ENCODE assay signal across 29 mouse cellular contexts in the genomic region with DNA sequence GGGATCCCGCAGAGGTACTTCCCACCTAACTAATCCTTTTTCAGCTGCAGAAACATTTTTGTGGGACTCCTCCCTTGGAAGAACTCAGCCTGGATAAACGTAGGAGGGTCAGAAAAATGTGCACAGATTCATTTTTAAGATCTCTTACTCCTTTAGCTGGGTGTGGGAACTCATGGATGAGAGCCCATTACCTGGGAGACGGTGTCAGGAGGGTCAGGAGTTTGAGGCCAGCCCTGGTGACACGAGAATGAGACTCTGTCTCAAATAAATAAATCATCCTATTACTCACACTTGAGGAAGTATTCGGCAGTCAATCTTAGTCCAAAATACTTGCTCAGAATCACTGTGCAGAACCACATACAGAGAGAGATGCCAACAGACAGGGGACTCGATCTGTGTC. TPM values are rescaled to one million over a fixed set of nuclear protein-coding genes. Genes with fewer than 3 reads are reported as not detected.
DNase-seq lines count a peak whose midpoint lies in the region; ATAC-seq and TF ChIP-seq lines count a peak whose summit lies in the region.
"Had no signal": no experiment of that assay in that cellular context is flagged by ENCODE, and none has a peak within 500 bp of the region (broad histone marks: within the 10 kb centered on the region; RNA-seq: fewer than 3 reads in every experiment).

No protein-coding gene starts in this region.

- H3K9me3 ChIP-seq in lung, embryonic 16.5 days (ENCODE audit: control insufficient read depth, low read length): no peaks in the 10 kb centered on the region
- H3K9me3 ChIP-seq in forebrain, postnatal 0 days (ENCODE audit: low read length): no peaks in the 10 kb centered on the region
- H3K9me3 ChIP-seq: embryonic facial prominence, embryonic 10.5 days; embryonic facial prominence, embryonic 12.5 days; forebrain, embryonic 10.5 days; forebrain, embryonic 12.5 days had no signal

- peak overlapping the region; percentile 38 for H3K4me2 ChIP-seq in lung, embryonic 16.5 days (ENCODE audit: low read depth, low read length)
- no peak overlapping the region for H3K4me2 ChIP-seq in forebrain, postnatal 0 days (ENCODE audit: low read depth)
- H3K4me2 ChIP-seq: embryonic facial prominence, embryonic 12.5 days; forebrain, embryonic 12.5 days had no signal

- no peak for TF ChIP-seq CTCF in embryonic fibroblast, embryonic 13.5 days (IDR thresholded peaks at IDR 0.05; ENCODE audit: borderline replicate concordance, insufficient read depth, low read length)
- TF ChIP-seq CTCF in forebrain, postnatal 0 days (IDR thresholded peaks at IDR 0.05; ENCODE audit: low read depth): no peak

- peaks cover 8% of the 10 kb centered on the region for H3K4me1 ChIP-seq in lung, embryonic 16.5 days (replicated peaks; ENCODE audit: control insufficient read depth, insufficient read depth, low read length)
- peaks cover 20% of the 10 kb centered on the region for H3K4me1 ChIP-seq in embryonic fibroblast, embryonic 13.5 days (ENCODE audit: control insufficient read depth, insufficient read depth, low read length)
- no peaks in the 10 kb centered on the region for H3K4me1 ChIP-seq in forebrain, postnatal 0 days (ENCODE audit: insufficient read depth)

- 0 out of 2 replicates have a peak, but pooled peaks cover 4% of the 10 kb centered on the region for H3K36me3 ChIP-seq in lung, embryonic 16.5 days (ENCODE audit: control insufficient read depth, insufficient read depth, low read length)
- H3K36me3 ChIP-seq in forebrain, postnatal 0 days (ENCODE audit: insufficient read depth): no peaks in the 10 kb centered on the region
- H3K36me3 ChIP-seq: embryonic facial prominence, embryonic 10.5 days; embryonic facial prominence, embryonic 12.5 days; forebrain, embryonic 10.5 days; forebrain, embryonic 12.5 days had no signal

- no peak for TF ChIP-seq POLR2A in embryonic fibroblast, embryonic 13.5 days (IDR thresholded peaks at IDR 0.05; ENCODE audit: low read depth, low read length)

- no peaks in the 10 kb centered on the region for H3K27me3 ChIP-seq in lung, embryonic 16.5 days (ENCODE audit: control insufficient read depth, insufficient read depth, low read depth, low read length)
- peaks cover 7% of the 10 kb centered on the region; the same call in 1 of the 2 replicates for H3K27me3 ChIP-seq in forebrain, postnatal 0 days (ENCODE audit: insufficient read depth, low read length)
- H3K27me3 ChIP-seq: Patski had no signal

- H3K9ac ChIP-seq in lung, embryonic 16.5 days (ENCODE audit: low read length): no peak overlapping the region
- no peak overlapping the region for H3K9ac ChIP-seq in forebrain, postnatal 0 days
- H3K9ac ChIP-seq: embryonic facial prominence, embryonic 12.5 days; forebrain, embryonic 12.5 days had no signal

- 47% methylated on average over 6 of the region's 6 CpGs for WGBS in lung, embryonic 16.5 days
- WGBS in forebrain, postnatal 0 days: 77% methylated on average over 6 of the region's 6 CpGs

- no peak overlapping the region for H3K4me3 ChIP-seq in lung, embryonic 16.5 days (ENCODE audit: low read length)
- H3K4me3 ChIP-seq in embryonic fibroblast, embryonic 13.5 days (ENCODE audit: insufficient read depth, low read length): no peak overlapping the region
- no peak overlapping the region for H3K4me3 ChIP-seq in forebrain, postnatal 0 days (ENCODE audit: low read depth, low read length)
- H3K4me3 ChIP-seq: embryonic facial prominence, embryonic 10.5 days; embryonic facial prominence, embryonic 12.5 days; erythroblast, embryonic 14.5 days; forebrain, embryonic 10.5 days; forebrain, embryonic 12.5 days had no signal

- H3K27ac ChIP-seq in lung, embryonic 16.5 days (ENCODE audit: low read length): 0 out of 2 replicates have a peak overlapping the region, but pooled peaks have one; percentile 2
- H3K27ac ChIP-seq in embryonic fibroblast, embryonic 13.5 days (ENCODE audit: insufficient read depth, low read length): peak overlapping the region; percentile 95
- H3K27ac ChIP-seq in forebrain, postnatal 0 days (ENCODE audit: low read depth, low read length): no peak overlapping the region
- H3K27ac ChIP-seq: embryonic facial prominence, embryonic 10.5 days; embryonic facial prominence, embryonic 12.5 days; forebrain, embryonic 10.5 days; forebrain, embryonic 12.5 days had no signal

- DNase-seq in lung, postnatal 10 days: no peak
- DNase-seq in 3134 (ENCODE audit: extremely low read depth, insufficient read length, low spot score): peak; percentile 60
- peak; percentile 83 for DNase-seq in 3T3-L1 (ENCODE audit: low read depth, low spot score)
- DNase-seq in layer of hippocampus, adult 8-10 months (ENCODE audit: low spot score in 2 of 2): no peak
- DNase-seq in forebrain, postnatal 0 days: no peak
- no peak for DNase-seq in left cerebral cortex, adult 9 months (ENCODE audit: low spot score in 2 of 2)
- DNase-seq: adrenal gland, adult 8-10 months; adrenal gland, postnatal 14 days; adrenal gland, postnatal 36 days; cerebellum, adult 11-12 months; cerebellum, adult 2 months; cerebellum, adult 9-10 months; cerebellum, postnatal 10 days; cerebellum, postnatal 25 days had no signal

- ATAC-seq in lung, embryonic 16.5 days (ENCODE audit: low read depth): no peak
- no peak for ATAC-seq in forebrain, postnatal 0 days
- ATAC-seq: activated CD4-positive, CD25-positive, alpha-beta regulatory T cell, adult 4 months; forebrain, embryonic 14.5 days; forebrain, embryonic 16.5 days; Patski had no signal

RNA-seq across cellular contexts. Expression of a gene that starts 4.4 kb away (rescaled TPM):
- polyA plus RNA-seq in lung, embryonic 16.5 days (2015; fragmentation: Nextera tagmentation; extraction: Ambion mirVana): 133 and 162 TPM in 2 replicates
- 21.8 and 33.3 TPM in 2 replicates for polyA plus RNA-seq in embryonic fibroblast, embryonic 13.5 days (2011; ENCODE audit: insufficient read length, low read depth, missing spikeins)
- total RNA-seq in layer of hippocampus, adult 8-10 months (2022): under 1 TPM in 1 of 4 experiments, not detected in 3; 0.21 TPM
- 0.43 and 0.62 TPM in 2 replicates for total RNA-seq in forebrain, postnatal 0 days (2014; rRNA removed)
- polyA plus RNA-seq in forebrain, postnatal 0 days (2015; fragmentation: Nextera tagmentation; extraction: Ambion mirVana): 0.47 and 0.60 TPM in 2 replicates
- total RNA-seq: MEL had no signal
- polyA plus RNA-seq: erythroblast, embryonic 14.5 days had no signal

RNA-seq across cellular contexts. Expression of a gene that starts 48.2 kb away (rescaled TPM):
- polyA plus RNA-seq in lung, embryonic 16.5 days (2015; fragmentation: Nextera tagmentation; extraction: Ambion mirVana): not detected in 2 replicates
- 0.40 TPM in 1 of 2 replicates, not detected in the other for polyA plus RNA-seq in embryonic fibroblast, embryonic 13.5 days (2011; ENCODE audit: insufficient read length, low read depth, missing spikeins)
- under 1 TPM in 2 of 4 experiments, not detected in 2; 0.25 to 0.47 TPM for total RNA-seq in layer of hippocampus, adult 8-10 months (2022)
- not detected in 2 replicates for total RNA-seq in forebrain, postnatal 0 days (2014; rRNA removed)
- polyA plus RNA-seq in forebrain, postnatal 0 days (2015; fragmentation: Nextera tagmentation; extraction: Ambion mirVana): 0.19 TPM in 1 of 2 replicates, not detected in the other
- total RNA-seq: adrenal gland, adult 18-20 months; adrenal gland, adult 8-10 months; adrenal gland, postnatal 14 days; adrenal gland, postnatal 36 days; ES-E14; MEL had no signal
- polyA plus RNA-seq: activated CD4-positive, CD25-positive, alpha-beta regulatory T cell, adult 4 months; C2C12; embryonic facial prominence, embryonic 10.5 days; embryonic facial prominence, embryonic 12.5 days; forebrain, embryonic 10.5 days; forebrain, embryonic 12.5 days; forebrain, embryonic 14.5 days; forebrain, embryonic 16.5 days; Patski had no signal

RNA-seq across cellular contexts. Expression of a gene that starts 58.4 kb away (rescaled TPM):
- polyA plus RNA-seq in lung, embryonic 16.5 days (2015; fragmentation: Nextera tagmentation; extraction: Ambion mirVana): 123 and 131 TPM in 2 replicates
- polyA plus RNA-seq in embryonic fibroblast, embryonic 13.5 days (2011; ENCODE audit: insufficient read length, low read depth, missing spikeins): 101 and 121 TPM in 2 replicates
- 10 to 100 TPM; 58.5 to 71.2 (median 60.2) TPM for total RNA-seq in layer of hippocampus, adult 8-10 months (2022)
- 34.6 and 41.9 TPM in 2 replicates for total RNA-seq in forebrain, postnatal 0 days (2014; rRNA removed)
- polyA plus RNA-seq in forebrain, postnatal 0 days (2015; fragmentation: Nextera tagmentation; extraction: Ambion mirVana): 51.0 and 60.0 TPM in 2 replicates

Comparison
In these comparisons a context has a peak if more than half of its experiments do, and no peak if none do; other contexts are left out.
1. DNase-seq: peak in 3134 (single experiment) and 3T3-L1 (single experiment); none in lung, postnatal 10 days (single experiment), layer of hippocampus, adult 8-10 months (0 of 2), forebrain, postnatal 0 days (single experiment) and left cerebral cortex, adult 9 months (0 of 2).
2. RNA of a gene that starts 4.4 kb away (polyA plus RNA-seq): 133 to 162 TPM in lung, embryonic 16.5 days and 21.8 to 33.3 TPM in embryonic fibroblast, embryonic 13.5 days; 0.47 to 0.60 TPM in forebrain, postnatal 0 days; every median in the first group is over 10 times any median in the second.